Mouse (Mus musculus): Measurements from ENCODE around the gene Hrg.

DNA sequence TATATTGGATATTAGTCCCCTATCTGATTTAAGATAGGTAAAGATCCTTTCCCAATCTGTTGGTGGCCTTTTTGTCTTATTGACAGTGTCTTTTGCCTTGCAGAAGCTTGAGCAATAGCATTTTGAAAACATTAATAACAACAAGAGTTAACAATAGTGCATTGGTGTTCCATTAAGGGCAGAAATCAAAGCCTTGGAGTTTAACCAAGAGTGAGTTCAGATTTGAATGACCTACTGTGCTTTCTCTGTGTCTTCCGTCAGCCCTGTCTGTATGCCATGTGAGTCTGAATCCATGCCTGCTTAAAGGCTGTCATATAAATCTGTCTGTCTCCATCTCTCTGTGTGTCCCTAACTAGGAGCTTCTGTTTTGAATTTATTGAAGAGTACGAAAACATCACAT, 3.5 kb upstream of the Hrg start:
- TF ChIP-seq EP300 (IDR thresholded peaks at IDR 0.05; ENCODE audit: low read depth) (no peak), CTCF (IDR thresholded peaks at IDR 0.05; ENCODE audit: low read depth) (no peak)

Measured in heart, postnatal 0 days (tissue).